Mouse (Mus musculus): ENCODE results near the gene Ly6g6f.

DNA sequence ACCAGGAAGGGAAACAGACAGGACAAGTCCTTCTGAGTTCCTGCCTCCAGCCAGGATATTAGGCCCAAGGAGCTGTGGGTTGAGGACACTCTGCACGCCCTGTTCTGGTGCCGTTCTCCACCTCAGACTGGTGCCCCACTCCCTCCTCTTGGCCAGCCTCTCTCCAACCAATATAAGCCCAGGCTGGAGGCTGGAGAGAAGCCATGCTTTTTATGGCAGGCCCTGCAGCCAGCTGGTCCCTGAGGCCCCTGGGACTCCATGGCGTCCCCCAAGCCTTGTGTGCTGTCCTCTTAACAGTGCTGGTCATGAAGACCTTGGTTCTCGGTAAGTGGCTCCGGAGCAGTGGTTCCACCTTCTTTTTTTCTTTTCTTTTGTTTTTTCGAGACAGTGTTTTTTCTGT, 22.7 kb upstream of the Ly6g6f start, which contains the start of gene Ly6g5c:
- TF ChIP-seq GATA1 (IDR thresholded peaks at IDR 0.05; ENCODE audit: borderline replicate concordance, low read length) (no peak), FLI1 (IDR thresholded peaks at IDR 0.05; ENCODE audit: low read length) (no peak)

All from megakaryocyte, embryonic 14.5 days (primary cell).